Mouse (Mus musculus) midbrain, embryonic 14.5 days (tissue): Measurements from ENCODE around the gene Nrarp. TPM values are rescaled to one million over a fixed set of nuclear protein-coding genes. Genes with fewer than 3 reads are reported as not detected.

Experiments
- polyA plus RNA-seq: library from polyadenylated mRNA; unstranded; fragments of >200 nt; fragmentation: Nextera tagmentation; extraction: Ambion mirVana; gene quantifications from 2 replicates; pipeline ENCODE4 v1.2.1, GENCODE M21; 2014

Gene Nrarp
- polyA plus RNA-seq, 1 experiment from 2014 or later, result 20.8 TPM

Other genes starting within 250 kb of the Nrarp start
- gene Arrdc1, start 245.5 kb upstream of the Nrarp start, polyA plus RNA-seq, result 21.8 and 24.9 TPM in 2 replicates
- 20.9 and 31.4 TPM in 2 replicates for gene Zmynd19, start 231.0 kb upstream of the Nrarp start, polyA plus RNA-seq
- gene Dph7, start 218.4 kb upstream of the Nrarp start, polyA plus RNA-seq, result 36.1 and 37.9 TPM in 2 replicates
- 160 and 178 TPM in 2 replicates for gene Mrpl41, start 205.7 kb upstream of the Nrarp start, polyA plus RNA-seq
- gene Pnpla7, start 204.7 kb upstream of the Nrarp start, polyA plus RNA-seq, result 2.3 and 4.4 TPM in 2 replicates
- gene Nsmf, start 126.4 kb upstream of the Nrarp start, polyA plus RNA-seq, result 99.3 and 125 TPM in 2 replicates
- not detected in 2 replicates for gene Entpd8, start 100.5 kb upstream of the Nrarp start, polyA plus RNA-seq
- not detected in 2 replicates for gene Noxa1, start 85.6 kb upstream of the Nrarp start, polyA plus RNA-seq
- 0.66 and 1.1 TPM in 2 replicates for gene Tor4a, start 16.1 kb downstream of the Nrarp start, polyA plus RNA-seq
- gene Nelfb, start 30.7 kb downstream of the Nrarp start, polyA plus RNA-seq, result 82.6 and 98.7 TPM in 2 replicates
- 0.16 TPM in 1 of 2 replicates, not detected in the other for gene Stpg3, start 33.9 kb downstream of the Nrarp start, polyA plus RNA-seq
- not detected in 2 replicates for gene Fam166a, start 38.0 kb downstream of the Nrarp start, polyA plus RNA-seq
- gene Tubb4b, start 43.9 kb downstream of the Nrarp start, polyA plus RNA-seq, result 319 and 339 TPM in 2 replicates
- gene Slc34a3, start 53.6 kb downstream of the Nrarp start, polyA plus RNA-seq, result not detected in 2 replicates
- not detected in 2 replicates for gene Rnf224, start 56.0 kb downstream of the Nrarp start, polyA plus RNA-seq
- 138 and 147 TPM in 2 replicates for gene Rnf208, start 61.5 kb downstream of the Nrarp start, polyA plus RNA-seq
- gene Cysrt1, start 61.7 kb downstream of the Nrarp start, polyA plus RNA-seq, result not detected in 2 replicates
- 3.7 and 5.1 TPM in 2 replicates for gene AL732309.1, start 66.1 kb downstream of the Nrarp start, polyA plus RNA-seq
- 11.3 and 12.9 TPM in 2 replicates for gene Tmem203, start 74.7 kb downstream of the Nrarp start, polyA plus RNA-seq
- 13.1 and 13.3 TPM in 2 replicates for gene Tprn, start 81.9 kb downstream of the Nrarp start, polyA plus RNA-seq
- 196 TPM in 2 replicates for gene Ssna1, start 91.7 kb downstream of the Nrarp start, polyA plus RNA-seq
- 112 and 117 TPM in 2 replicates for gene Anapc2, start 91.7 kb downstream of the Nrarp start, polyA plus RNA-seq
- gene Tmem210, start 107.4 kb downstream of the Nrarp start, polyA plus RNA-seq, result not detected in 2 replicates
- gene Lrrc26, start 109.2 kb downstream of the Nrarp start, polyA plus RNA-seq, result 0.30 TPM in 1 of 2 replicates, not detected in the other
- gene Grin1, start 138.4 kb downstream of the Nrarp start, polyA plus RNA-seq, result 40.5 and 41.3 TPM in 2 replicates
- gene Man1b1, start 151.6 kb downstream of the Nrarp start, polyA plus RNA-seq, result 71.2 and 78.7 TPM in 2 replicates
- gene Dpp7, start 175.6 kb downstream of the Nrarp start, polyA plus RNA-seq, result 19.2 and 19.8 TPM in 2 replicates
- gene Uap1l1, start 184.9 kb downstream of the Nrarp start, polyA plus RNA-seq, result 2.6 and 5.3 TPM in 2 replicates
- gene Sapcd2, start 191.6 kb downstream of the Nrarp start, polyA plus RNA-seq, result 13.0 and 15.4 TPM in 2 replicates
- 2.0 and 2.1 TPM in 2 replicates for gene Entpd2, start 215.1 kb downstream of the Nrarp start, polyA plus RNA-seq
- 374 and 422 TPM in 2 replicates for gene Npdc1, start 218.6 kb downstream of the Nrarp start, polyA plus RNA-seq
- 0.17 and 0.26 TPM in 2 replicates for gene Fut7, start 242.5 kb downstream of the Nrarp start, polyA plus RNA-seq
- gene Abca2, start 247.9 kb downstream of the Nrarp start, polyA plus RNA-seq, result 16.9 and 17.7 TPM in 2 replicates